Mouse (Mus musculus): ENCODE measurements around the gene Gm5127.

DNA sequence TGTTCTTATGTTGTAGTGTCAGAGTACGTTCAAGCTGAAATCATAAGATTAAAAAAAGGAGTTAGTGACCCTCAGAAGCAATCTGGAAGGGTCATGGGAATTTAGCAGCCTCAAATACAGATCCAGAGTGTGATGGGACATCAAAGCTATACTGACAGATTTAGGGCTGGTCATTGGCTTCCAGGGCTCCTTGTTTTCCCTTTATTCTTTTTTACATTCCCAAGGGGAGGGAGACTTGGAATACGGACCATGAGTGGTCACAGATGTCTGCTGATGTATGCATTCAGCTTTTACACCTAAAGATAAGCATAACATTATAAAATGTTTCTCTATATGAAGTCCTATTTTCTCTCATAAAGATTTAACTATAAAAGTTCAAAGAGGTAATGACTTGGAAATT lies 789 bp upstream of the Gm5127 start:
- no peak for TF ChIP-seq CTCF (IDR thresholded peaks at IDR 0.05; ENCODE audit: low read depth)
- TF ChIP-seq EP300 (IDR thresholded peaks at IDR 0.05; ENCODE audit: low read depth) = no peak

All from liver, embryonic 14.5 days (tissue).